Mouse (Mus musculus) kidney, adult 2 months (tissue): ENCODE measurements around the gene Ankrd6. TPM values are rescaled to one million over a fixed set of nuclear protein-coding genes. Genes with fewer than 3 reads are reported as not detected.
A peak's percentile ranks its signal among the peaks of the same experiment; 100 is the strongest.
"Not testable (repeated sequence)": the region's sequence is repeated elsewhere in the genome, so short reads cannot be mapped to it uniquely, and the experiment has no call there.

Source experiments
- DNase-seq: peaks from one replicate; pipeline ENCODE4 v3.0.0; 2021
- H3K27ac ChIP-seq: fragments of 200-500 bp; 2 replicates; pipeline ENCODE4 v1.5.1; 2012; ENCODE audit warnings: low read depth, low read length, control low read depth, inconsistent platforms; ENCODE audit not compliant: insufficient read depth
- H3K27me3 ChIP-seq: fragments of 200-500 bp; replicated peaks from 2 replicates; pipeline ENCODE4 v1.6.1; 2012; ENCODE audit warnings: mild to moderate bottlenecking, moderate library complexity, low read length, inconsistent platforms; ENCODE audit not compliant: control insufficient read depth, insufficient read depth
- H3K36me3 ChIP-seq: fragments of 200-500 bp; 2 replicates; pipeline ENCODE4 v1.6.1; 2012; ENCODE audit warnings: mild to moderate bottlenecking, moderate library complexity, low read length, inconsistent platforms; ENCODE audit not compliant: control insufficient read depth, insufficient read depth
- H3K4me1 ChIP-seq: fragments of 200-500 bp; 2 replicates; pipeline ENCODE4 v1.6.1; 2011; ENCODE audit warnings: low read length; ENCODE audit not compliant: control insufficient read depth, insufficient read depth
- H3K4me3 ChIP-seq: fragments of 200-500 bp; 2 replicates; pipeline ENCODE4 v1.5.1; 2011; ENCODE audit warnings: mild to moderate bottlenecking, low read depth, low read length, control low read depth; ENCODE audit not compliant: insufficient read depth
- CTCF ChIP-seq: fragments of 200-500 bp; conservative IDR thresholded peaks from 2 replicates; pipeline ENCODE4 v1.5.1; 2011; ENCODE audit warnings: low read depth, mild to moderate bottlenecking, control low read depth, low read length, moderate library complexity, mixed read lengths; ENCODE audit not compliant: insufficient read depth, insufficient read length
- POLR2A ChIP-seq: fragments of 200-500 bp; IDR thresholded peaks from one replicate; pipeline ENCODE4 v1.6.1; 2011; ENCODE audit warnings: low read depth, low read length, control low read depth
- WGBS: fragments of 180-500 bp; shearing (Covaris S2); methylation state at CpG from one replicate; pipeline ENCODE4 v1.1.7; 2018; 5-methylcytosine and 5-hydroxymethylcytosine counted together
- polyA plus RNA-seq: library from polyadenylated mRNA; depleted of rRNA; stranded (reverse); fragments of >200 nt; gene quantifications from 2 replicates; pipeline ENCODE4 v1.2.3, GENCODE M21; 2012

Ankrd6 gene
- polyA plus RNA-seq, 1 experiment: 1.1 TPM

GRCm38 (mm10) chr4:32980061-32980460, 29.4 kb upstream of the Ankrd6 start:
- Histone ChIP-seq H3K27ac (no peak overlapping the region), H3K27me3 (no peaks in the 10 kb centered on the region), H3K4me1 (no peaks in the 10 kb centered on the region; the same call in 1 of the 2 replicates), H3K36me3 (no peaks in the 10 kb centered on the region), H3K4me3 (no peak overlapping the region)
- whole genome bisulfite sequencing: 95% methylated on average over 3 of the region's 3 CpGs
- no peak for TF ChIP-seq CTCF
- TF ChIP-seq POLR2A: no peak
- no peak for DNase-seq

GRCm38 (mm10) chr4:32977331-32977730, 26.7 kb upstream of the Ankrd6 start:
- WGBS: 87% methylated on average over 4 of the region's 4 CpGs
- no peak overlapping the region for H3K4me3 ChIP-seq

GRCm38 (mm10) chr4:32964619-32965018, 14.0 kb upstream of the Ankrd6 start:
- not testable (repeated sequence) for H3K27me3 ChIP-seq, H3K4me1 ChIP-seq, DNase-seq, H3K36me3 ChIP-seq, H3K4me3 ChIP-seq, H3K27ac ChIP-seq
- WGBS: 89% methylated on average over 19 of the region's 19 CpGs

More at GRCm38 (mm10) chr4:32977331-32977730, 26.7 kb upstream of the Ankrd6 start:
- Histone ChIP-seq H3K4me1 (no peaks in the 10 kb centered on the region; the same call in 1 of the 2 replicates), H3K36me3 (no peaks in the 10 kb centered on the region), H3K27me3 (no peaks in the 10 kb centered on the region), H3K27ac (no peak overlapping the region)
- no peak for DNase-seq
- TF ChIP-seq CTCF (no peak), POLR2A (no peak)

- H3K36me3 ChIP-seq: no peaks in the 10 kb centered on the region
- H3K27me3 ChIP-seq: no peaks in the 10 kb centered on the region
- H3K4me1 ChIP-seq: no peaks in the 10 kb centered on the region
- WGBS: 57% methylated on average over 3 of the region's 3 CpGs
- H3K27ac ChIP-seq: no peak overlapping the region
- no peak overlapping the region for H3K4me3 ChIP-seq
- TF ChIP-seq CTCF (no peak), POLR2A (no peak)
- DNase-seq: no peak
Observed at GRCm38 (mm10) chr4:32961394-32961793, 10.8 kb upstream of the Ankrd6 start.

GRCm38 (mm10) chr4:32956423-32956822, 5.8 kb upstream of the Ankrd6 start:
- Histone ChIP-seq H3K36me3 (no peaks in the 10 kb centered on the region), H3K4me3 (no peak overlapping the region), H3K4me1 (peaks cover 3% of the 10 kb centered on the region; the same call in 1 of the 2 replicates), H3K27me3 (0 out of 2 replicates have a peak, but pooled peaks cover 2% of the 10 kb centered on the region), H3K27ac (no peak overlapping the region)
- 64% methylated on average over 2 of the region's 2 CpGs for WGBS
- DNase-seq: no peak
- TF ChIP-seq POLR2A (no peak), CTCF (no peak)

GRCm38 (mm10) chr4:32952681-32953080, 2.0 kb upstream of the Ankrd6 start:
- H3K4me3 ChIP-seq: no peak overlapping the region
- H3K27ac ChIP-seq: no peak overlapping the region
- H3K27me3 ChIP-seq: 0 out of 2 replicates have a peak, but pooled peaks cover 2% of the 10 kb centered on the region
- H3K4me1 ChIP-seq: peaks cover 6% of the 10 kb centered on the region; the same call in 1 of the 2 replicates
- H3K36me3 ChIP-seq: no peaks in the 10 kb centered on the region
- TF ChIP-seq POLR2A (no peak), CTCF (no peak)
- no peak for DNase-seq
- WGBS: 13% methylated on average over 7 of the region's 7 CpGs

GRCm38 (mm10) chr4:32951035-32951940, 647 bp upstream of the Ankrd6 start:
- H3K4me3 ChIP-seq: peak overlapping the region; percentile 32; the same call in 1 of the 2 replicates
- peaks cover 6% of the 10 kb centered on the region; the same call in 1 of the 2 replicates for H3K4me1 ChIP-seq
- WGBS: 4% methylated on average over 34 of the region's 34 CpGs
- 0 out of 2 replicates have a peak, but pooled peaks cover 2% of the 10 kb centered on the region for H3K27me3 ChIP-seq
- TF ChIP-seq POLR2A (no peak), CTCF (no peak)
- no peak overlapping the region for H3K27ac ChIP-seq
- no peak for DNase-seq
- H3K36me3 ChIP-seq: no peaks in the 10 kb centered on the region

GRCm38 (mm10) chr4:32948696-32949095, 1.9 kb downstream of the Ankrd6 start:
- TF ChIP-seq CTCF (no peak), POLR2A (no peak)
- Histone ChIP-seq H3K27me3 (0 out of 2 replicates have a peak, but pooled peaks cover 2% of the 10 kb centered on the region), H3K4me1 (peaks cover 6% of the 10 kb centered on the region; the same call in 1 of the 2 replicates), H3K36me3 (no peaks in the 10 kb centered on the region), H3K27ac (no peak overlapping the region), H3K4me3 (no peak overlapping the region)
- WGBS: 48% methylated on average over 10 of the region's 10 CpGs
- no peak for DNase-seq
